Mouse (Mus musculus) kidney, adult 2 months (tissue): ENCODE measurements around the gene Ppp3ca. TPM values are rescaled to one million over a fixed set of nuclear protein-coding genes. Genes with fewer than 3 reads are reported as not detected.

Experiments
- DNase-seq: peaks from one replicate; pipeline ENCODE4 v3.0.0; 2021
- H3K27ac ChIP-seq: fragments of 200-500 bp; 2 replicates; pipeline ENCODE4 v1.5.1; 2012; ENCODE audit warnings: low read depth, low read length, control low read depth, inconsistent platforms; ENCODE audit not compliant: insufficient read depth
- H3K27me3 ChIP-seq: fragments of 200-500 bp; replicated peaks from 2 replicates; pipeline ENCODE4 v1.6.1; 2012; ENCODE audit warnings: mild to moderate bottlenecking, moderate library complexity, low read length, inconsistent platforms; ENCODE audit not compliant: control insufficient read depth, insufficient read depth
- H3K36me3 ChIP-seq: fragments of 200-500 bp; 2 replicates; pipeline ENCODE4 v1.6.1; 2012; ENCODE audit warnings: mild to moderate bottlenecking, moderate library complexity, low read length, inconsistent platforms; ENCODE audit not compliant: control insufficient read depth, insufficient read depth
- H3K4me1 ChIP-seq: fragments of 200-500 bp; 2 replicates; pipeline ENCODE4 v1.6.1; 2011; ENCODE audit warnings: low read length; ENCODE audit not compliant: control insufficient read depth, insufficient read depth
- H3K4me3 ChIP-seq: fragments of 200-500 bp; 2 replicates; pipeline ENCODE4 v1.5.1; 2011; ENCODE audit warnings: mild to moderate bottlenecking, low read depth, low read length, control low read depth; ENCODE audit not compliant: insufficient read depth
- CTCF ChIP-seq: fragments of 200-500 bp; conservative IDR thresholded peaks from 2 replicates; pipeline ENCODE4 v1.5.1; 2011; ENCODE audit warnings: low read depth, mild to moderate bottlenecking, control low read depth, low read length, moderate library complexity, mixed read lengths; ENCODE audit not compliant: insufficient read depth, insufficient read length
- POLR2A ChIP-seq: fragments of 200-500 bp; IDR thresholded peaks from one replicate; pipeline ENCODE4 v1.6.1; 2011; ENCODE audit warnings: low read depth, low read length, control low read depth
- WGBS: fragments of 180-500 bp; shearing (Covaris S2); methylation state at CpG from one replicate; pipeline ENCODE4 v1.1.7; 2018; 5-methylcytosine and 5-hydroxymethylcytosine counted together
- polyA plus RNA-seq: library from polyadenylated mRNA; depleted of rRNA; stranded (reverse); fragments of >200 nt; gene quantifications from 2 replicates; pipeline ENCODE4 v1.2.3, GENCODE M21; 2012

Ppp3ca gene
- polyA plus RNA-seq, 1 experiment, result 14.0 TPM

- no peak for DNase-seq
- H3K27ac ChIP-seq, result no peak overlapping the region
- H3K4me3 ChIP-seq, result no peak overlapping the region
- H3K36me3 ChIP-seq, result no peaks in the 10 kb centered on the region
- H3K4me1 ChIP-seq, result peaks cover 24% of the 10 kb centered on the region
- H3K27me3 ChIP-seq, result no peaks in the 10 kb centered on the region
- WGBS, result 72% methylated on average over 2 of the region's 2 CpGs
- TF ChIP-seq POLR2A, result no peak
- TF ChIP-seq CTCF, result no peak
These were observed 32.9 kb downstream of the Ppp3ca start for GRCm38 (mm10) chr3:136702861-136703260.

GRCm38 (mm10) chr3:136704515-136705247 is 34.8 kb downstream of the Ppp3ca start:
- peaks cover 29% of the 10 kb centered on the region; the same call in 1 of the 2 replicates for H3K4me1 ChIP-seq
- no peaks in the 10 kb centered on the region for H3K27me3 ChIP-seq
- TF ChIP-seq CTCF (no peak), POLR2A (no peak)
- H3K36me3 ChIP-seq, result no peaks in the 10 kb centered on the region
- peak overlapping the region; percentile 88 for H3K27ac ChIP-seq
- WGBS, result 53% methylated on average over 12 of the region's 12 CpGs
- DNase-seq, result peak; percentile 65
- no peak overlapping the region for H3K4me3 ChIP-seq

- peaks cover 29% of the 10 kb centered on the region; the same call in 1 of the 2 replicates for H3K4me1 ChIP-seq
- WGBS, result 70% methylated on average over 4 of the region's 4 CpGs
- TF ChIP-seq CTCF, result no peak
- no peak for TF ChIP-seq POLR2A
- no peak overlapping the region for H3K4me3 ChIP-seq
- DNase-seq, result no peak
- H3K27me3 ChIP-seq, result no peaks in the 10 kb centered on the region
- no peaks in the 10 kb centered on the region for H3K36me3 ChIP-seq
- H3K27ac ChIP-seq, result no peak overlapping the region
These were observed 36.1 kb downstream of the Ppp3ca start for GRCm38 (mm10) chr3:136706048-136706447.

- H3K27me3 ChIP-seq, result no peaks in the 10 kb centered on the region
- TF ChIP-seq POLR2A (no peak), CTCF (no peak)
- no peaks in the 10 kb centered on the region for H3K36me3 ChIP-seq
- peaks cover 29% of the 10 kb centered on the region; the same call in 1 of the 2 replicates for H3K4me1 ChIP-seq
- WGBS, result 75% methylated on average over 7 of the region's 7 CpGs
- H3K27ac ChIP-seq, result no peak overlapping the region
- no peak overlapping the region for H3K4me3 ChIP-seq
- no peak for DNase-seq
These were observed 36.8 kb downstream of the Ppp3ca start for GRCm38 (mm10) chr3:136706771-136707170.

GRCm38 (mm10) chr3:136707222-136708019 is 37.5 kb downstream of the Ppp3ca start:
- Histone ChIP-seq H3K27me3 (no peaks in the 10 kb centered on the region), H3K4me1 (peaks cover 29% of the 10 kb centered on the region; the same call in 1 of the 2 replicates), H3K4me3 (no peak overlapping the region), H3K27ac (no peak overlapping the region), H3K36me3 (no peaks in the 10 kb centered on the region)
- TF ChIP-seq POLR2A, result no peak
- no peak for DNase-seq
- WGBS, result 70% methylated on average over 3 of the region's 3 CpGs

GRCm38 (mm10) chr3:136708230-136708629 is 38.3 kb downstream of the Ppp3ca start:
- DNase-seq, result no peak
- Histone ChIP-seq H3K4me1 (peaks cover 29% of the 10 kb centered on the region; the same call in 1 of the 2 replicates), H3K4me3 (no peak overlapping the region), H3K27ac (peak overlapping the region; percentile 24; the same call in 1 of the 2 replicates), H3K36me3 (no peaks in the 10 kb centered on the region), H3K27me3 (no peaks in the 10 kb centered on the region)
- WGBS, result 29% methylated on average over 1 of the region's 1 CpGs
- TF ChIP-seq CTCF (no peak), POLR2A (no peak)

- Histone ChIP-seq H3K36me3 (no peaks in the 10 kb centered on the region), H3K4me3 (no peak overlapping the region), H3K4me1 (peaks cover 17% of the 10 kb centered on the region; the same call in 1 of the 2 replicates), H3K27me3 (no peaks in the 10 kb centered on the region), H3K27ac (no peak overlapping the region)
- DNase-seq, result no peak
- TF ChIP-seq CTCF (no peak), POLR2A (no peak)
- WGBS, result 54% methylated on average over 10 of the region's 10 CpGs
These were observed 40.5 kb downstream of the Ppp3ca start for GRCm38 (mm10) chr3:136710310-136710906.
